Mouse (Mus musculus): ENCODE measurements at regions not wholly inside any gene's neighbourhood (a gene's known extent, or its start where the extent isn't known, plus 50 kb on each side); places are given as distances from the start of the nearest gene placed in this dataset.

DNA sequence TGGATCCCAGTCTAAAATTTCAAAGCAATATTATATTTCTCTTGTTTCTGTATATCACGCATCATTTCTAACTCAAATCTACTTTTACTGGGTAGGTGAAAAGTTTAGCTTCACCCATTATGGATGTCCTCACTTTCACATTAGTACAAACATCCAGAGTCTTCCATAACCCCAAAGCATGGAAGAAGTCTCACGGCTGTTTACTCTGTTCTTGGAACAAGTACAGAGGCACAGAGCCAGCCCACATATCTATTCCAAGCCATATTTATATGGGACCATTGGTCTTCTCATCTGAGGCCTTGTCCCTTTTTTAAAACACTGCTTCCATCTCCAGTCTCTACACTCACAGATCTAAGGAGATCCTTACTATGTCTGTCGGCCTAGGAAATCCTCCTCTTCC is 192.8 kb downstream of the Tm2d1 start:
- no peak for DNase-seq

DNA sequence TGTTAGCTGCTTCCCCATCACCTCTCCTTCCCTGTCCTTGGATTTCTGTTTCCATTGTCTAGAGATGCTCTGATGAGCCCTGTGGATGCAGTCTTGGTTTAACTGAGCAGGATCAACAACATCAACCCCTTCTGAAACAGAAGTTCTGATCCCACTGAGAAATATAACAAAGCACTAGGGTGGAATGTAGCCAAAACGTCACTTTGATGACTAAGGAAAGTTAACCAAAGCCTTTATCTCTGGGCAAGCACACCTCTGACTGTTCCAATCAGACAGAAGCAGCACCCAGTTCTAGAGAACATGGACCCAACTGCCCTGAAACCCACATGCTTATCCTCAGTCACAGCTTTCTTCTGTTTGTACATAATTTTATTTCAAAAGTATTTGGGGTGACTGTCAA is 193.2 kb downstream of the Tm2d1 start:
- no peak for DNase-seq

DNA sequence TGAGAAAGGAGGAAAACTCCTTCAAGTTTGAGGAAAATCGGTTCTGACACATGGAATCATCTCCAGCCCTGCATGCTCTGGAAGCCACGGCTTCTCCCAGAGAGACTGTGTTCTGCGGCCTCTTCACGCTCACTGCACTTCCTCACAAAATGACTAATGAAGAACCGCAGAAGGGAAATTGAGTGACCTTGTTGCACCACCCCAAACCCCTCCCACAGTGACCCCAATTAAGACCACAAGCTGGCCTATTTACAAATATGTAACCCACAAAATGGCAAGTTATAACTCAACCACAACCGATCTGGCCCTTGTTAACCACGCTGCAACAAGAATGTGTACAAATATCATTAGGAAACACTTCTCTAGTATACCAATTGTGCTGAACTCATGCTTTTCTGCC is 194.2 kb downstream of the Tm2d1 start:
- no peak for DNase-seq

DNA sequence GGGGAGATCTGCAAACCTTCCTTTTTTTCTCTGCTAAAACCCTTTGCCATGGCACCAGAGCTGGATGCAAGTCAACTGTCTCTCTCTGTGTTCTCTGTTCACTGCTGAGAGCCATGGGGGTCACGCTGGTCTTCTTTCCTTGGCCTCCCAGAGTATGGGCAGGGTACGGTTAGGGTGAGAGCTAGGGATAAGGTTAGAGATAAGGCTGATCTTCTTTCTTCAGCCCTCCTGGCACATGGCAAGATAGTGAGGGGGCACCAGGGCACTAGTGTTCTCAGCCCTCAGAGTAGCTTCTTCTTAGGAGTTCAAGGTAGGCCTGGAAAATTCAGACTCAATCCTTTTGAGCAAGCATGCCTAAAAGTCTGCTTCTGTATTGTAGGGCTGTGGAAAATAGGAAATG is 196.1 kb downstream of the Tm2d1 start:
- DNase-seq: no peak

DNA sequence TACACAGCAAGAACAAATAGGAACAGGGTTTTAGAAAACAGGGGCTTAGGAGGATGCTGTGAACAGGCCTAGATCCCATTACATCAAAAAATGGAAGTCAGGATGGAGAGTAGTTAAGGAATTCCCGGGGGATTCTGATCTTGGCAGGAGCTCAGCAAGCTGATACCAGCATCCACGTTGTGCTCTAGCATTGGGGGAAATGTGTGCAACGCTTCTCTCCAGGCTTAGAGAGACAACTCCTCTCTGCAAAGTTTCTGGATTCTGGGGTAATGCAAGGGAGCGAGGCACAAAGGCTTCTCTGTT is 201.1 kb downstream of the Tm2d1 start:
- DNase-seq: no peak

DNA sequence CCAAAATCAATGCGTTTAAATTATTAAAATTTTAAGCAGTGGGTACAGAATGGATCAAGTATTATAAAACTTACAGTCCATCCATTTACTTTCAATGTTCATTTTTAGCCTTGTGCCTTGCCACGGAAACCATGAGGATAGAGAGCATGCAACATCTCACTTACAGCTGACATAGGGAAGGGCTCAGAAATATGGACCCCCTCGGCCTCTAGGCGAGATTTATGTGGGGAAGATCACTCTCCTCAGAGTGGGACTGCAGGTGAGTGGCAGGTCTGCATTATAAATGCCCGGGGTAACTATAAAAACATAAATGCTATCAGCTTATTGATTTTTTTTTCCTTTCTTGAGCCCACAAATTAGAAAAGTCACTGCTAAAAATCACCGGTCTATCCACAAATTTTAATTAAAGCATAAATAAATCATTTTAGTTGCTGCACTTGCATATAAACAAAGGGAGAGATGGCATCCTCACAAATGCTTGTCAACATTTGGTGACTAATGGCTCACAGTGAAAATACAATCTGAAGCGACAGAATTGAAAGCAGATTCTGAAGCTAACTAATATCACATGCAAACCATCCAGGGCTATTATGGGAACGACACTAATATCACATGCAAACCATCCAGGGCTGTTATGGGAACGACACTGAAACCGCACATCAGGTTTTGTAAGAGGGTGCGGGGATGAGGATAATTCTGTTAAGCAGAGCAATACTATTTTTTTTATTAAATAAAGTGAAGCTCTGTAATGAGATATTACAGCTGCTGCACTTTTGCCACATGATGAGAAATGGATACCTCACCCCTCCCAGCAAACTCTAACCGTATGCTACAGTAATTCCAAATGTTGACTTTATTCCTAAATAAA is 201.7 kb downstream of the Tm2d1 start:
- no peak for DNase-seq

DNA sequence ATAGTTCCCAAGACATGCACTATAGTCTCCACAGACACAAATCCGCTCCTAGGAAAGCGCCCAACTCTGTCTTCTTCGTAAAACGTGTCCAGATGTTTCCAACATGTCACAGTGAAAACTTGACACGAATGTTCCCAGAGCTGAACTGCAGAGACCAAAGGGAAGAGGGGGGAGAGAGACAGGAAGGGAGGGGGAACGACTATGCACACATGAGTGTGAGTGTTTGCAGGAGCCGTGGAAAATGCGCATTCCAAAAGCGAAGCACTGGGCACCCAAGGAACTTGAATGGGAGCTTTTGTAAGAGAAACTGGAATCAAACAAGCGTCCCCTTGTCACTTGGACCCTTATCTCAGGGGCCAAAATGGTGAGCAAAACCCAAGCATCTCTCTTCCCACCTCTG is 202.8 kb downstream of the Tm2d1 start:
- no peak for DNase-seq

Data from spleen, adult 18-20 months (tissue).